Mouse (Mus musculus) R1 (cell line): ENCODE measurements around the gene Pld3.

Source experiments
- DNase-seq: peaks from one replicate; pipeline ENCODE4 v3.0.0-alpha.2; 2018; ENCODE audit warnings: low read depth, low spot score

The Pld3 gene

DNA sequence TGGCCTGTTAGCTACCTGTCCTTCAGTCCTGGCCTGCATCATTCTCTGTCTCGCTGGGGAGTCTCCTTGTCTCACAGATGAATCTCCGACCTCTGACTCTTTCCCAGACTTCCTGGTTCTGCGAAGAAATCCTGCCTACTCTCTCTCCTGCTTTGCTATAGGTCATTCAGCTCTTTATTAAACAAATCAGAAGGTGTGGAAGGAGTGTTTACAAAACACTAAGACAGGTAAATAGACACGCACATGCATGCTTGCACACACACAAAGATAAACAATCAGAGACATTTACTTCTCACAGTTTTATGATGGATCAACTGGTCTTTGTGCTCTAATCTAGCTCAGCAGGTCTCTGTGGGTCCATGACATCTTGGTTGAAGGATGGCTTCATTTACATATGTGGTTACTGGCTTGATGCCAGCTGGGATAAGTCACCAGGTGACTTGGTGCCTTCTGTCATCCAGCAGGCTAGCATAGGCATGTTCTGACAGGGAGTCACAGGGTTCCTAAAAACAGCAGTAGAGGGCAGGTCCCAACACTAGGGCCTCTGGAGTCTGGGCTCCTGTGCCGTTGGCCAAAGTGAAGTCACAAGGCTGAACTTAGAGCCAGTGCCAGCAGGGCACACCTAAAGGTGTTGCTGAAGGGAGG is 16.7 kb upstream of the Pld3 start:
- peak; percentile 66 for DNase-seq

DNA sequence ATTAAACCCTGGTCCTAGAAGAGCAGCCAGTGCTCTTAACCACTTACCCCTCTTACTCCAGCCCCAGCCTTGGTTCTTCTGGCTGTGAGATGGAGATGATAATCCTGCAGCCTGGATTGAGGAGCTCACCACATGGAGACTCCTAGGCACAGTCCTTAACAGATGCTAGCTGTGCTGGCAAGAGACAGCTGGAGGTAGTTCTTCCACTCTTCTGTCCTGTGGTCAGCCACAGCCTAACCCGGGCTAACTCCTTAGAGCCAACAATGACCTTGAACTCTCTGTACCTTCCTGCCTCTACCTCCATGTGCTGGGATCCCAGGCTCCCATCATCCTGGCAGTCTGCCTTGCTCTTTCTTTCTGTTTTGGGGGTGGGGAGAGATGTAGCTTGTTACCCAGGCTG is 8.0 kb upstream of the Pld3 start:
- peak; percentile 55 for DNase-seq

DNA sequence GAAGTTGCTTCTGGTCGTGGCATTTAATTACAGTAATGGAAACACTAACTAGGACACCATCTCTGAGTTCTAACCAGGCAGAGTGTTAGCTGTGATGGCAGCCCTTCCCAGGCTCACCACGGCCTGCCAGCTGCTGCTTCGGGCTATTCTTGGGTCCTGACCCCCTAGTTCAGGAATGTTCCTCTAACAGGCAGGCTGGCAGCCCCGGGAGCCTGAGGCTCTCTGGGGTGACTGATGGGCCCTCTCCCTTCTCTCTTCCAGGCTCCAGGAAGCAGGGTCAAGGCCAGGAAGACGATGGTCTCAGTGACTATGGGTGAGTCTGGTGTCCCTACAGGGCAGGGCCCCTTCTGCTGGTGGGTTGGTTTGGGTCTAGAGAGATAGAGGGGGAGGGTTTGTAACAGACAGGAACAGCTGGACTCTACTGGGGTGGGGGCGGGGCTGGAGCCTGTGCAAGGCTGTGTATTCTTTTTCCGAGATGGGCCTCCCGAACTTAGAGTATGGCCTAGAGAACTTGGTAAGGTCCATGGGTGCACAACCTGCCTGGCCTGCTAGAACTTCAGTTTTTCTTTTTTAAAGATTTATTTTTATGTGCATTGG is 7.4 kb upstream of the Pld3 start:
- DNase-seq, result no peak

DNA sequence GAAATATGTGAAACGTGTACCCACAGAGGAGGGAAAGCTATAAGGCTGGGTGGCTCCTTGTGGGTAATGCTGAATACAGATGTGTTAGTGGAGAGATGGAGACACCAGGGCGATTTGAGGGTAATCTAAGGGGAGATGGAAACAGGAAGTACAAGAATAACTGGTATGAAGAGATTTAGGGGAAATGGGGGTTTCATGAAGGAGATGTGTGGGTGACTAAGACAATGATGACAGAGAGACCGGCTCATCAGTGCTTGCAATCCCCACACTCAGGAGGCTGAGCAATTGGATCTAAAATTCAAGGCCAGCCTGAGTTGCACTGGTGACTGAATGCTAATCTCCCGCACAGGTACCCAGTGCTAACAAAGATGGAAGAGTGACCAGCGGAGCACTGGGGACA is 948 bp downstream of the Pld3 start:
- DNase-seq, result no peak

DNA sequence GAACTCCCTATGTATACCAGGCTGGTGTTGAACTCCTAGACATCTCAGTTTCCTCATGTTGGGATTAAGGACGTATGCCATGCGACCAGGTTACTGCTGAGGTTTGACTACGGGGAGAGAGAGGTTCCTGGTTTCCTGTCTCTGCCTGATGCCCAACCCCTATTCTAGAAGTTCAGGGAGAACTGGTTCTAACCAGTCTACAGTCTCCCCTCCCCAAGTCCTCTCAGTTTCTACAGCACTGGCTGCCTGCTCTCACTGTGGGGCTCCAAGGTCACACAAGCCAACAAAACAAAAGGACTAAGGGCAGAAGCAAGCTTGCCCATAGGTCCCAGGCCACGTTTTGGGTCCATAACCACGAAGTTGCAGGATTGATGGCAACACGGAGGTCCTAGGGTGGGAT is 3.4 kb downstream of the Pld3 start:
- DNase-seq, result peak; percentile 98

DNA sequence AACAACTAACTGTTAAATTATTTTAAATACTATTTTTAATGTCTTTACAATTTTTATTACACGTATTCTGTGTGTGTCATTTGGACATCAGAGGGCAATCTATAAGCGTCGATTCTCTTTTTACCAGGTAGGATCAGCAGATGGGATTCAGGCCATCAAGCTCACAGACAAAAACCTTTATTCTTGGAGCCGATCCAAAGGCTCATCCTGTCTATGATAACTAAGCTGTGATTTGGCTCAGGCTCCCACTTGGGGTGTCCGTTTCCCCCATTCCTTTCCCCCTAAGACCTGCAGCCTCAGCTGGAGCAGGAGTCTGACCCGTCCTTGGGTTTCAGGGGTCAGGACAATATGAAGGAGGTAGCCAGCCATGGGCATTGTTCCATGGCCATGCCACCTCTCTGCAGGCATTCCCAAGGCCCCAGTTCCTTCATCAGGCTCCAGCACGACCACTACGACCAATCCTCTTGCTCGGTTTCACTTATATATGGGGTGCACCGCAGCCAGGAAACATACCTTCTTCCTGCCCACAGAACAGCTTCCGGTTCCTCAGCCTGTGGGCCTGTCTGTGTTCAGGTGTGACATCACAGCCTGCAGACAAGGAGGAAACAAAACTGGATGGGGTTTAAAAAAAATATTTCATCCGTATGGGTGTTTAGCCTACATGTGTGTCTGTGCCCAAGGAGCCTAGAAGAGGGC is 8.2 kb downstream of the Pld3 start:
- no peak for DNase-seq

DNA sequence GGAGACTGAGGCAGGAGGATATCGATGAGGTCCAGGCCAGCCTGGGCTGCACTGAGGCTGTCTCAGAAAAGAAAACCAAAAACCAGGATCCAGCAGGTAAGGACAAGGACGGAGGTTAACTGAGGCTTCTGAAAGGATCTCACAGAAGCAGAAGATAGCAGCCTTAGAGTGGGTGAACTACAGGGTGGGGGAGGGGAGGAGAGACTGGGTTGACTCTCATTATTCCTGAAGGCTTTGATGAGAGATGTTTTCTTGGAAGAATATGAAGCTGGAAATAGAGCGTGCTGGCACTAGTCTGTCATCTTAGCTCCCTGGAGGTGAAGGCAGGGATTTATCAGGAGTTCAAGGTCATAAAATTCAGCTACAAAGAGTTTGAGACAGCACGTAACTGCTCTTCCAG is 9.2 kb downstream of the Pld3 start:
- no peak for DNase-seq

DNA sequence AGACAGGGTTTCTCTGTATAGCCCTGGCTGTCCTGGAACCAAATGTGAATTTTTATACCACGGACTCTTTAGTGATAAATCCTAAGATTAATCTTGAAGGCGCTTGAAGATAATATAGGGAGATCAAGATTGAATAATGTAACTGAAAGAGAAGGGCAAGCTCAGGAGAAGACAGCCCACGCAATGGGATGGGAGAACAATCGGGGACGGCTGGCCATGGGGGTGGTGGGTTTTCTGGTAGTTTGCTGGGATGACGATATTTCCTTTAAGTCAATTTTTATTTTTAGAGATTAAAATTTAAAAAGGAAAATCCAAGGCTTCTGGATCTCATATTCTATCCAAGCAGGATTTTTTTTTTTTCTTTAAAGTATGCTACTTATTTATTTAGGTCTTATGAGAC is 10.0 kb downstream of the Pld3 start:
- no peak for DNase-seq

DNA sequence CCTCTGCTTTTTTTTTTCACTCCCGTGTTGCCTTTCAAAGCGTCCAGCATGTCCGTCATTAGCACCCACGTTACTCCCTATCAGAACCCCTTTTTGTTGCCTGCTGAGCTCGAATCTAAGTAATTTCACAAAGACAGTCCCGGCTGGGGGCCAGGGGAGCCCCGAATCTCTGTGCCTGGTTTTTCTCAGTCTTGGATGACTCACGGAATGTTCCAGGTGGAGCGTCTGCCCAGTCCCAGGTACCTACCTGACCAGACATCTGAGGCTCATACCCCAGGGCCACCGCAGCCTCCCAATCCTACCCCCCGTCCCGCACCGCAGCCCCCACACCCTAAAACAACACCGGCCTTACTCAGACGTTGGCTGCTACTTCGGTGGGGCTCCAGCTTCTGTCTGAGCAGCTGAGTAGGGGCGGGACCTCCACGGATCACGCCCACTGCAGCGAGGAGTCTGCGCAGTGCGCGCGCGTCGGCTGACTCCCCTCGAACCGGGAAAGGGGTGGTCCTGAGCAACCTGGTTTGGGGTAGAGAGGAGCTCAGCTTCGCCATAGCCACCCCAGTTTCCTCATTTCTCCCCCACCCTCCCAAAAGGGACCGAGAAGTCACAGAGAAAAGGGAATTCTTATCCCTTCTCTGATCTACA is 10.5 kb downstream of the Pld3 start:
- peak; percentile 82 for DNase-seq

DNA sequence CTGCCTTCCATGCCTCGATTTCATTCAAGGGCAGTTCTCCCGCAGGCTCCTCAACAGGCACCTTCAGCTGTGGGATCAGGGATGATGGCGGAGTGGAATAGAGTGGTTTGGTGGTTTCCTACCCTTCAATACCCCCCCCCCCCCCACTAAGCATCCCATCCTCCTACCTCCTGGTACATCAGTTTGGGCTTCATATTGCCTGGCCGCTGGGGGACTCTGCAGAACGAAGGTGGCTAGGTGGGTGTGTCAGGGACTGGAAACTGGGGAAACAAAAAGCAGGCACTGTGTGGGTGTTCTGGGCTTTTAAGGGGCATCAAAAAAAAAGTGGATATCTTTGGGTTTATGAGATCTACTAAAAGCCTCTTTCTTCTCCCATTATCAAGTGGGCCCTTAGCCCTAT is 11.1 kb downstream of the Pld3 start:
- no peak for DNase-seq

DNA sequence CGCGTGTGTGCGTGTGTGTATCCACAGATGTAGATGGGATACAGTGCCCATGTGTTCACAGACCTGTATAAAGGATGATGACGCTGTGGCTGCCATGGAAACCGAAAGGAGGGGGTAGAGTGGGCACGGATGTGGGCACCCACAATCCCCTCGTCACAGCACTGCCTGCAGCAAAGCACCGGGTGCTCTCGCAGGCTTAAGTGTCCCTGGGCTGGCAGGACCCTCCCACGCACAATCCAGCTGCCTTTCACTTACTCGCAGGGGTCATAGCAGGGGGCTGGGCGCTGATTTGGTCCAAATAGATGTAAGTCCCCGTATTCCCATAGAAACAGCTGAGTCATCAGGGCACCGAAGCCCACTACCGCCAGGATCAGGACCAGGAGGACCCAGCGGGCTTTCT is 11.6 kb downstream of the Pld3 start:
- DNase-seq, result no peak

DNA sequence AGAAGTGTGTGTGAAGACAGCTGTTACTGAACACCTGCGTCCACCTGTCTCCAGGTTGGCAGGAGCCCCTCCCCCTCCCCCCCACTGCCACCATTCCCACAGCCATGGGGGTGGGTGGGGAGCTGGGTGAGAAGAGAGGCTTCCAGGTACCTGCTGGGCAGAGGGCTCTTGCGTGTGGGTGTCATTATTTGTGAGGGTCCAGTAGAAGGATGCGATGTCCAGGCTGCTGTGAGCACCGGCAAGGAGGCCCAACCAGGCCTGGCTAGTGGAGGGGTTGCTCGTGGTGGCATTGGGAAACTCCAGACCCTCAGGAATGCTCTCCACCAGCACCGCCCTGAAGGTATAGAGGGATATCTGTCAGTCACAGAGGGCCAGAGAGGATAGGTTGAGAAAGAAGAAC is 12.1 kb downstream of the Pld3 start:
- no peak for DNase-seq

DNA sequence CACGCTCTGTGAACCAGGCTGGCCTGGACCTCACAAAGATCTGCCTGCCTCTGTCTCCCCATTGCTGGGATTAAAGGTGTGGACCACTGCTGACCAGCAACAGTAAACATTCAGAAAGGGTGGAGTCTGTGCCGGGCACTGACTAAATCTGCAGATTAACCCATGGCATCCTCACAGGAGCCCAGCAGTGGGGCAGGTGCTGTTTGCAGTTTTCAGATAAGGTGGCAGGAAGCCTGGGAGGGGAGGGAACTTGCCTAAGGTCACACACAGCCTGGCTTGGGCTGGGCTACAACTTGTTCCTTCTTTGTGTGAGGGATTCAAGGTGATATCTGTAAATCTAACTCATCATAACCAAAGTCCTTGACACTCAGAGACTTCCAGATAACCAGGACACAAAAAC is 12.5 kb downstream of the Pld3 start:
- no peak for DNase-seq

DNA sequence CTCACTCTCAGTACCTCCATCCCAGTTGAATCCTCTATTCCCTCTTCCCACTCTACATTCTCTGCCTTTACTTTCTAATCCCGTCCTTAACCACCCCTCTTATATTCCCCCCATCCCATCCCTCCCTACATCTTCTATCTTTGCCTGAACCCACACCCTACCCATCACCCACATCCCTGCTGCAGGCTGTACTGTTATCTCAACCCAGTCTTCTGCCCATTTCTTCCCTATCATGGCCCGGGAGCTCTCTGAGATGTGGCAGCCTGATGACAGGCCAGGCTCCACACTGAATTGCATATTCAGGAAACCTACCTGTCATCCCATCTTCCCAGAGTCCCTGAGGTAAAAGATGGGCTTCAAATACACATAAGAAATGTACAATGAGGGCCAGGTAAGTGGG is 14.2 kb downstream of the Pld3 start:
- no peak for DNase-seq

DNA sequence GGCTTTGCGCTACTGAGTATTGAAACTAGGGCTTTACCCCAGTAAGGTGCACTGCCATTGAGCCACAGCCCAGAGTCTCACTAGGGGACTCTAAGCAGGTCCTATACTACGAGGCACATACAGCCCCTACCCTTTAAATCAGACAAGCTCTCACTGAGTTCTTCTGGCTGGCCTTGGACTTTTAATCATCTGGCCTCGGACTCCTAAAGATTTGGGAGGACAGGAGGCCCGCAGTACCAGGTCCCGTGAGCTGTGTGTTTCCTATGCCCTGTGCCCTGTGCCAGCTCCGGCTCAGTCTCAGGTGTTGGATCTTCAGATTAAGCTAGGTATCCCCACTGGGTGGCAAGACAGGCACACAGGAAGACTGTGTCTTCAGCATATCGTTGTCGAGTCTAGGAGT is 15.0 kb downstream of the Pld3 start:
- no peak for DNase-seq

DNA sequence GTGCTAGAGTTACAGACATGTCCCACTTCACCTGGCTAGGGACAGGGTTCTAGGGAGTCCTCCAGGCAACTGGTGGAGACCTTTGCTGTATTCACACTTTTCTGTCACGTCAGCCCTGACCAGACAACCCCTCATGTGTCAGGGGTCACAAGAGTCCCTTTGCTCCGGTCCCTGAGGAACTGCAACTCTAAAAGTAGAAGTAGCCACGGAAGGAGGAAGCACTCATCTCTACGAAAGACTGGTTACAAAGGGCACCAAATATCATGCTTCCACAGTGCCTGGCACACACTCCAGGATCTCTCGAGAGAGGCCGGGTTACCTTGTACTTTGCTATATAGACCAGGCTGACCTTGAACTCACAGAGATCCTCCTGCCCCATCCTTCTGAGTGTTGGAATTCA is 16.4 kb downstream of the Pld3 start:
- DNase-seq, result no peak

DNA sequence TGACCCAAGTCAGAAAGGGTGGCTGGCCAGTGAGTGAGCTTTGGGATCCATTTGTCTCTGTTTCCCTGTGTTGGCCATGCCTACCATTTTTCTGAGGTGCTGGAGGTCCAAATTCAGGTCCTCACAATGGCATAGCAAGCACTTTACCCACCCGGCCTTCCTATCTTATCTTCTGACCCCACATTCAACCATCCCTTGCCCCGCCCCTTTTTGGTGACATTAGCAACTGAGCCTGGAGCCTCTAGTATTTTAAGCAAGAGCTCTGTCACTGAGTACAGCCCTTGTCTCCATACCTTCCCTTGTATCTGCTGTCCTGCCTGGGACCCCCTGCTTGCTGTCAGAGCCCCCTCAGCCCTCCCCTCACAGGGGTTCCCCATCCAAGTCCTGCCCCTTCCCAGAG is 17.6 kb downstream of the Pld3 start:
- no peak for DNase-seq

DNA sequence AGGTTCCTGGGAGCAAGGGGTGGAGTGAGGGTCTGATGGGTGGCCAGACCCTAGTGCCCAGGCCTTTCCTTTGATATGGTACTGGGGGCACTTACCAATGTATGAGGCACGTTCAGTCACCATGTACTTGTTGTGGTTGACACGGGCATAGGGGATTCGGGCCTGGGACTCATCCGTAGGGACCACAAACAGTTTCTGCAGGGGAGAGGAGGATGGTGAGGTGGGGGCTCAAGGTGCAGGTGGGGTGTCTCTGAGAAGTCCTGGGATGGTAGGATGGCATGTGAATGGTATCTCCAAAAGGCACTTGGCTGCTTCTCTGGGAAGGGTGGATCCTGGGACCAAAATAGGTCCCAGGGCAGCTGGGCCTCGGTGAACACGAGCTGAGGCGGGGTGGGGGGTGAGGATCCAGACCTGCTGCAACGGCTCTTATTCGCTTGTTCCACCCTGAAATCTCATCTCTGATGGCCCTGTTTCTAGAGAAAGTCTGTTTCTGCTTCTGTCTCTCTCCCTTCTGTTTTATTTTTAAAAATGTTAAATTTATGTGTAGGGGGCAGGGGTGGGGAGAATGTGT is 20.5 kb downstream of the Pld3 start:
- no peak for DNase-seq

DNA sequence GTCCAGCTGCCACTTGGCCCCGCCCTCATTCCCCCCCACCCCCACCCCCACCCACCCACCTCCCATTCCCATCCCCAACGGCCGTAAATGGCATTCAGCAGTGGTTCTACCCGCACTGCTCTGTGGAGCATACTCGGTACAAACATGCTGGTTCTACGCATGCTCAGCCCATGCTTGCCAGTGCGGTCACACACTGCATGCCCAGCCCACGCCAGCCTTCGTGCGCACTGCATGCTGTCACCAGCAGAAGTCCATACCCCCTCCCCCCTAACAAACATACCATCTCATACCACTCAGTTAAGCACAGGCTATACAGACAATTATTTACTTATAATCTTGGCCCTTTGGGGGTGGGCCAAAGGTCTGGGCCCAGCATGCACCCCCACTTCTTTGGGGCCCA is 21.3 kb downstream of the Pld3 start:
- DNase-seq, result no peak

DNA sequence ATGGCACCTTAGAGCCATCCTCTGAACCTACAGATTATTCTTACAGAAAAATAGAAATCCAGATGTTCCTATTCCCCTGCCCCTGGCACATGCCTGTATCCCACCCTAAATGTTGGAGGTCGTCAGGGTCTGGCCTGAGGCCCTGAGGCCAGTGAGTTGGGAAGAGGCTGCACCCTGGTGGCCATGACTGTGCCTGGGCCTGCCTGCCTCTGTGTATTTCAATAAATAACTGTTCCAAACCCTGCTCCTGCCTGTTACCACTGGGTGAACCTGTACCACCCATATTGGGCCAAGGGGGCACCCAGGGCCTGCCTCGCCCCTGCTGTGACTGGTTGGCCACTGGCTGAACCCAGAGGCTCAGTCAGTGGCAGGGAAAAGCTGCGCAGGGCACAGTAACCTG is 22.1 kb downstream of the Pld3 start:
- DNase-seq, result no peak

DNA sequence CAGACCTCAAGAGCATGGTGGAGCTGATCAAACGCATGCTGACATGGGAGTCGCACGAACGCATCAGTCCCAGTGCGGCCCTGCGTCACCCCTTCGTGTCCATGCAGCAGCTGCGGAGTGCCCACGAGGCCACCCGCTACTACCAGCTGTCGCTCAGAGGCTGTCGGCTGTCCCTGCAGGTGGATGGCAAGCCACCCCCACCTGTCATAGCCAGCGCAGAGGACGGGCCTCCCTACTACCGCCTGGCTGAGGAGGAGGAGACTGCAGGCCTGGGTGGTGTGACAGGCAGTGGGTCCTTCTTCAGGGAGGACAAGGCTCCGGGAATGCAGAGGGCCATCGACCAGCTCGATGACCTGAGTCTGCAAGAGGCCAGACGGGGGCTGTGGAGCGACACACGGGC is 23.9 kb downstream of the Pld3 start:
- DNase-seq, result no peak

DNA sequence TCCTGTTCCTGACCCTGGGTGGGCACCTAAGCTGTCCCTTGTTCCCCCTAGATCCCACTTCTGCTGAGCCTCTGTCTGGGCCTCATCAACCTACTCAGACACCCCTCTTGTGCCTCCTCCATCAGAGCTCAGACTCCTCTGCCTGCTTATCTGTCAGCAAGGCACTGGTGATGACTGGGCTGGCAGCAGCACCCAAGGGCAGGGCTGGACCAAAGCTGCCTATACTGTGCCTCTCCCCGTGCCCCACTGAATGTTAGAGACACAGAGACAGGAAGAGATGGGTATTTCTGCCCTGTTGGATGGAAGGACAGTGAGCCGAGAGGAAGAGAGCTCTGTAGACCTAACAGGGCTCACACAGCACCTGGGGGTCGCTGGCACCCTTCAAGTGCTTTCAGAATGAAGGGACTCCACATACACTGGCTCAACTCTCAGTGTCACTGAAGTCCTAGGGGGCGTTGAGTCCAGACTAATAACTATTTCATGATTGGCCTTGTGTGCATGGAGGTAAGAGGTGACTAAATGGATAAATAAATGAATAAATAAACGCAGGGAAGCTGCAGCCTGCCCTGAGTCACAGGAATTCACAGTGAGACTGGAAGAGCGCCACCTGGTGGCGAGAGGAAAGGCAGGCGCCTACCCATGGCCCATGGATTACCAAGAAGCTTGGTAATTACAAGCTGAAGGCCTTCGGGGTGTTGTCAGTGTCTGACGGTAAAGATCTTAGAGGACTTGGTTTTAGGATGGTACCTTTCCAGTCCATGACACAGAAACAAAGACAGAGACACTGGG is 26.8 kb downstream of the Pld3 start:
- DNase-seq, result peak; percentile 83
